Mouse (Mus musculus) limb, embryonic 11.5 days (tissue): ENCODE measurements around the gene Wwc2. TPM values are rescaled to one million over a fixed set of nuclear protein-coding genes. Genes with fewer than 3 reads are reported as not detected.

Experiments
- ATAC-seq: fragments of 200-750 bp; cut with Nextera tagmentation; 2 replicates; pipeline ENCODE4 v1.8.0; 2017; ENCODE audit warnings: low read depth; ENCODE audit not compliant: insufficient number of reproducible peaks, low FRiP score, low TSS enrichment
- DNase-seq: peaks from one replicate; pipeline ENCODE4 v3.0.0-alpha.2; 2015; ENCODE audit warnings: low spot score
- H3K27ac ChIP-seq: fragments of 300-500 bp; sonication (generic); replicated peaks from 2 replicates; pipeline ENCODE4 v1.5.1; 2014; ENCODE audit warnings: low read depth, mild to moderate bottlenecking, low read length
- H3K27me3 ChIP-seq: fragments of 300-500 bp; sonication (generic); 2 replicates; pipeline ENCODE4 v1.6.1; 2014; ENCODE audit warnings: mild to moderate bottlenecking, low read length, mixed read lengths; ENCODE audit not compliant: control insufficient read depth, insufficient read depth
- H3K36me3 ChIP-seq: fragments of 300-500 bp; sonication (generic); 2 replicates; pipeline ENCODE4 v1.6.1; 2014; ENCODE audit warnings: mild to moderate bottlenecking, low read length, moderate library complexity, mixed read lengths; ENCODE audit not compliant: control insufficient read depth, insufficient read depth
- H3K4me1 ChIP-seq: fragments of 300-500 bp; sonication (generic); 2 replicates; pipeline ENCODE4 v1.6.1; 2014; ENCODE audit warnings: low read length, mixed read lengths; ENCODE audit not compliant: control insufficient read depth, insufficient read depth
- H3K4me2 ChIP-seq: fragments of 300-500 bp; sonication (generic); 2 replicates; pipeline ENCODE4 v1.6.1; 2014; ENCODE audit warnings: low read depth, mild to moderate bottlenecking, moderate library complexity; ENCODE audit not compliant: severe bottlenecking
- H3K4me3 ChIP-seq: fragments of 300-500 bp; sonication (generic); 2 replicates; pipeline ENCODE4 v1.5.1; 2014; ENCODE audit warnings: low read depth, low read length
- H3K9ac ChIP-seq: fragments of 300-500 bp; sonication (generic); 2 replicates; pipeline ENCODE4 v1.6.1; 2014; ENCODE audit warnings: mild to moderate bottlenecking, low read length
- H3K9me3 ChIP-seq: fragments of 300-500 bp; sonication (generic); 2 replicates; pipeline ENCODE4 v1.6.1; 2016; ENCODE audit warnings: low read length; ENCODE audit not compliant: control insufficient read depth
- WGBS: fragments of 180-500 bp; shearing (Covaris S2); extraction: QIAGEN DNeasy Blood & Tissue Kit; methylation state at CpG from one replicate; pipeline ENCODE4 v1.1.7; 2014; 5-methylcytosine and 5-hydroxymethylcytosine counted together
- polyA plus RNA-seq: library from polyadenylated mRNA; unstranded; fragments of >200 nt; fragmentation: Nextera tagmentation; extraction: Ambion mirVana; gene quantifications from 2 replicates; pipeline ENCODE4 v1.2.1, GENCODE M21; 2014

Gene Wwc2
- polyA plus RNA-seq, 1 experiment from 2014 or later: 11.6 TPM

GRCm38 (mm10) chr8:47915521-47915920 is 75.2 kb downstream of the Wwc2 start:
- Histone ChIP-seq H3K9me3 (no peaks in the 10 kb centered on the region), H3K36me3 (peaks cover 6% of the 10 kb centered on the region; the same call in 1 of the 2 replicates), H3K4me1 (no peaks in the 10 kb centered on the region), H3K27me3 (no peaks in the 10 kb centered on the region), H3K4me3 (no peak overlapping the region), H3K4me2 (no peak overlapping the region), H3K9ac (no peak overlapping the region), H3K27ac (no peak overlapping the region)
- 87% methylated on average over 2 of the region's 2 CpGs for WGBS
- DNase-seq (no peak), ATAC-seq (no peak)

DNA sequence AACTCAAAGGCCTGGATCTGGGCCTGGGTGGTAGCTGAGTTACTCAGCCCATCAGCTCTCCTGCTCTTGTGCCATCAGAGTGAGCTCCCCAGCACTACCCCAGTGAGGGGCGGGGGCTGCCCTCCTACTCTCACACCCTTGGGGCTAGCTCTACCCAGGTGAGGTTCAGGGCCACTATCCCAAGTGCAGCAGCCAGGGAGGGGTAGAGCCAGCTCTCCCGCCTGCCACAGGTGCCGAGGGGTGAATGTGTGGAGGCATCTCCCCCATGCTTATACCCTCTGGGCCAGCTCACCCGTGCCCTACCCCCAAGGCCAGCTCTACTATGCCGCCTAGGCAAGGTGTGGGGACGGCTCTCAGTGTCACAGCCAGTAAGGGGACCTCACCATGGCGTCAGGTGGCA is 75.8 kb downstream of the Wwc2 start:
- H3K27me3 ChIP-seq: no peaks in the 10 kb centered on the region
- peaks cover 2% of the 10 kb centered on the region; the same call in 1 of the 2 replicates for H3K36me3 ChIP-seq
- H3K27ac ChIP-seq: no peak overlapping the region
- no peaks in the 10 kb centered on the region for H3K4me1 ChIP-seq
- peaks cover under 1% of the 10 kb centered on the region; the same call in 1 of the 2 replicates for H3K9me3 ChIP-seq
- ATAC-seq (no peak), DNase-seq (no peak)
- no peak overlapping the region for H3K9ac ChIP-seq
- no peak overlapping the region for H3K4me2 ChIP-seq
- no peak overlapping the region for H3K4me3 ChIP-seq
- WGBS: 92% methylated on average over 7 of the region's 7 CpGs

DNA sequence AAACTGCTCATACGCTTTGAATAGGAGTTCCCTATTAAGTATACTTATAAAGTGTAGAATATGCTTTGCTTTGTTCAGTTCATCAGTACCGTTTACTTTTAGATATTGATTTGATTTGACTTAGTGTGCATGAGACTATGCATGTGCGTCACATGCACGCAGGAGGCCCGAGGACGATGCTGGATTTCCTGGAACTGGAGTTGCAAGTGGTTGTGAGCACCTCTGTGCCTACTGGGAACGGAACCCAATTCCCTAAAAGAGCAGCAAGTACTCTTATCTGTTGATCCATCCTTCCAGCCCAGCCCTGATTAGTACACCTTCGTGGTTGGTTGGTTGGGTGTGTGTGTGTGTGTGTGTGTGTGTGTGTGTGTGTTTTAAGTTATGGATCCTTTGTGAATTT is 76.6 kb downstream of the Wwc2 start:
- Histone ChIP-seq H3K36me3 (no peaks in the 10 kb centered on the region), H3K4me2 (no peak overlapping the region), H3K27me3 (no peaks in the 10 kb centered on the region), H3K4me1 (no peaks in the 10 kb centered on the region), H3K27ac (no peak overlapping the region), H3K9ac (no peak overlapping the region), H3K9me3 (peaks cover 5% of the 10 kb centered on the region; the same call in 1 of the 2 replicates), H3K4me3 (no peak overlapping the region)
- no peak for DNase-seq
- 94% methylated on average over 8 of the region's 8 CpGs for WGBS
- ATAC-seq: no peak

- Histone ChIP-seq H3K9ac (no peak overlapping the region), H3K4me1 (no peaks in the 10 kb centered on the region), H3K4me3 (no peak overlapping the region), H3K36me3 (no peaks in the 10 kb centered on the region), H3K4me2 (no peak overlapping the region), H3K27ac (no peak overlapping the region), H3K9me3 (peaks cover 5% of the 10 kb centered on the region; the same call in 1 of the 2 replicates), H3K27me3 (no peaks in the 10 kb centered on the region)
- 91% methylated on average over 9 of the region's 9 CpGs for WGBS
- no peak for DNase-seq
- ATAC-seq: no peak
Measured at GRCm38 (mm10) chr8:47913621-47914020, 77.1 kb downstream of the Wwc2 start.

GRCm38 (mm10) chr8:47909681-47910080 is 81.0 kb downstream of the Wwc2 start:
- Histone ChIP-seq H3K27me3 (no peaks in the 10 kb centered on the region), H3K9ac (no peak overlapping the region), H3K27ac (no peak overlapping the region), H3K4me1 (no peaks in the 10 kb centered on the region), H3K4me2 (no peak overlapping the region), H3K4me3 (no peak overlapping the region), H3K36me3 (no peaks in the 10 kb centered on the region), H3K9me3 (peaks cover 5% of the 10 kb centered on the region; the same call in 1 of the 2 replicates)
- 95% methylated on average over 11 of the region's 11 CpGs for WGBS
- DNase-seq: no peak
- no peak for ATAC-seq

DNA sequence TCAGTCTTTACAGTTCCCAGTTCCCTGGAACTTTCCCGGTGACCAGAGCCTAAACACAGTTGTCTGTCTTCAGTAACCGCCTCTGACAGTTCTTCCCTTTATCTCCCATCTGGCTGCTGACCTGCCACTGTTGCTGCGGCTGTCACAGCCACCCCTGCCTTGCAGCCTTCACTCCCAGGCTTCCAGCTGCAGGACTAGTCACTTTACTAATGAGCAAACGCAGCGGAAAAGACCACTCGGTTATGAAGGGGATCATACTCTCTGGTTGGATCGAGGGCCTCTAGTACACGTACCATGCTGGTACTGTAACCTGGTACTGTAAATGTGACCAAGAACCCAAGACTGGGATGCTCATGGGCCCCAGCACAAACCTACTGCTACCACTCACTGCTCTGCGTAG is 83.7 kb downstream of the Wwc2 start:
- peaks cover 5% of the 10 kb centered on the region; the same call in 1 of the 2 replicates for H3K9me3 ChIP-seq
- no peak overlapping the region for H3K27ac ChIP-seq
- H3K9ac ChIP-seq: no peak overlapping the region
- ATAC-seq (no peak), DNase-seq (no peak)
- no peak overlapping the region for H3K4me2 ChIP-seq
- no peaks in the 10 kb centered on the region for H3K4me1 ChIP-seq
- WGBS: 81% methylated on average over 9 of the region's 9 CpGs
- no peaks in the 10 kb centered on the region for H3K27me3 ChIP-seq
- H3K36me3 ChIP-seq: no peaks in the 10 kb centered on the region
- H3K4me3 ChIP-seq: no peak overlapping the region

- DNase-seq: no peak
- H3K27me3 ChIP-seq: no peaks in the 10 kb centered on the region
- no peak overlapping the region for H3K4me3 ChIP-seq
- H3K9ac ChIP-seq: no peak overlapping the region
- H3K9me3 ChIP-seq: peaks cover 5% of the 10 kb centered on the region; the same call in 1 of the 2 replicates
- H3K4me2 ChIP-seq: no peak overlapping the region
- no peaks in the 10 kb centered on the region for H3K4me1 ChIP-seq
- 93% methylated on average over 9 of the region's 9 CpGs for WGBS
- no peaks in the 10 kb centered on the region for H3K36me3 ChIP-seq
- ATAC-seq: no peak
- no peak overlapping the region for H3K27ac ChIP-seq
Measured at GRCm38 (mm10) chr8:47906142-47906541, 84.6 kb downstream of the Wwc2 start.

- 94% methylated on average over 7 of the region's 7 CpGs for WGBS
- no peak for ATAC-seq
Measured at GRCm38 (mm10) chr8:47905256-47905655, 85.5 kb downstream of the Wwc2 start.

GRCm38 (mm10) chr8:47904004-47904403 is 86.7 kb downstream of the Wwc2 start:
- 82% methylated on average over 7 of the region's 7 CpGs for WGBS
- Histone ChIP-seq H3K36me3 (no peaks in the 10 kb centered on the region), H3K4me3 (no peak overlapping the region), H3K9me3 (no peaks in the 10 kb centered on the region), H3K27me3 (no peaks in the 10 kb centered on the region), H3K4me1 (no peaks in the 10 kb centered on the region), H3K4me2 (no peak overlapping the region), H3K27ac (no peak overlapping the region), H3K9ac (no peak overlapping the region)
- DNase-seq (no peak), ATAC-seq (no peak)

More at GRCm38 (mm10) chr8:47905256-47905655, 85.5 kb downstream of the Wwc2 start:
- H3K9me3 ChIP-seq: peaks cover 5% of the 10 kb centered on the region; the same call in 1 of the 2 replicates
- H3K36me3 ChIP-seq: no peaks in the 10 kb centered on the region
- H3K4me3 ChIP-seq: no peak overlapping the region
- H3K4me1 ChIP-seq: no peaks in the 10 kb centered on the region
- no peak overlapping the region for H3K27ac ChIP-seq
- H3K9ac ChIP-seq: no peak overlapping the region
- no peaks in the 10 kb centered on the region for H3K27me3 ChIP-seq
- DNase-seq: no peak
- no peak overlapping the region for H3K4me2 ChIP-seq
